Mouse (Mus musculus): ENCODE data around the gene Alppl2.
A peak's percentile ranks its signal among the peaks of the same experiment; 100 is the strongest.

DNA sequence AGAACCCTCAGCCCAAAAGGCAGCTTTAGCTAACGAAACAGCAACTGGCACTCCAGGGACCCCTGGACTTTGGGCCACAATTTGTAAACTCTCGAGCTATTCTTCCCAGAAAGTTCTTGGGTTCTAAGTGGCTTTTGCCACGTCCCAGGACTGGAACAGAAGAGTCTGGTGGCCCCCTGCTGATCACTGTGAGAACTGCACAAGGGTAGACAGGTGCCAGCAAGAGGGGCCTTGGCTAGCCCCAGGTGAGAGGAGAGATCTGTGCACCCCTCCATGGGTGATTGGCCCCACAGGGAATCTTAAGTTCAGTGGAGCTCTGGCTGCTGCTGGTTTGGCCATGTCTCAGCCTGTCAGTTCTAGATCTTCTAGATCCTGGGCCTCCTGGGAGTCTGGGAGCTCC is 48.6 kb downstream of the Alppl2 start:
- TF ChIP-seq POLR2A (IDR thresholded peaks at IDR 0.05; ENCODE audit: insufficient read depth, low read length) (no peak), CTCF (IDR thresholded peaks at IDR 0.05; ENCODE audit: low read depth, low read length) (peak; percentile 54)

Measured in ES-Bruce4 (cell line).